Comparison of ENCODE assay signal across 7 mouse cellular contexts in the genomic region with DNA sequence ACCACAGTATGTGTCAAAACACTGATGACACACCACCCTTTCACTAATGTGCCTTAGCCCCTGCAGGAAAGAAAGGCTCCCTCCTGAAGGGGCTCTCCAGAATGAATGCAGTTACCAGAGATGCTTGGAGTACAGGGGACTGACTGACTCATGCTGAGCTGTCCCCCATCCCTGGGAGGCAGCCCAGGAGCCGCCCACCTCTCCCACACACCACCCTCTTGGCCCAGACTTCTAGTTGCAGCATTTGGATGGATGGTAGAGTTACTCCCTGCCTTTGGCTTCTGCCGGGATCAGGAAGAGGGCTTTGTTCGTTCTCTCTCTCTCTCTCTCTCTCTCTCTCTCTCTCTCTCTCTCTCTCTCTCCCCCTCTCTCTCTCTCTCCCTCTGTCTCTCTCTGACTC. TPM values are rescaled to one million over a fixed set of nuclear protein-coding genes. Genes with fewer than 3 reads are reported as not detected.
DNase-seq lines count a peak whose midpoint lies in the region; ATAC-seq and TF ChIP-seq lines count a peak whose summit lies in the region.

No protein-coding gene starts in this region.

- peak; percentile 48 for ATAC-seq in Patski
- peak; percentile 58; the same call in 1 of the 2 replicates for ATAC-seq in stomach, postnatal 0 days (ENCODE audit: low FRiP score, low TSS enrichment)

- H3K27ac ChIP-seq in embryonic fibroblast, embryonic 13.5 days (ENCODE audit: insufficient read depth, low read length): peak overlapping the region; percentile 93
- 0 out of 2 replicates have a peak overlapping the region, but pooled peaks have one; percentile 40 for H3K27ac ChIP-seq in stomach, postnatal 0 days (replicated peaks)

- no peaks in the 10 kb centered on the region for H3K27me3 ChIP-seq in Patski
- no peaks in the 10 kb centered on the region for H3K27me3 ChIP-seq in stomach, postnatal 0 days (ENCODE audit: control insufficient read depth, insufficient read depth, low read length)

- CTCF ChIA-PET in Patski (lab: Charles Lee): interaction anchor here (1.3 kb wide), 1 partner anchor 24 kb away, joined by 3 read pairs; no protein-coding TSS in a partner anchor

- peak overlapping the region; percentile 14; the same call in 1 of the 2 replicates for H3K4me2 ChIP-seq in stomach, postnatal 0 days (replicated peaks; ENCODE audit: low read depth)

- POLR2A ChIA-PET in Patski (lab: Charles Lee): interaction anchor here (0.6 kb wide), 1 partner anchor 614 kb away, joined by 5 read pairs; no protein-coding TSS in a partner anchor

- H3K36me3 ChIP-seq in stomach, postnatal 0 days (ENCODE audit: control insufficient read depth, insufficient read depth, low read length): no peaks in the 10 kb centered on the region

- TF ChIP-seq CTCF in Patski (IDR thresholded peaks at IDR 0.05): no peak
- no peak for TF ChIP-seq CTCF in embryonic fibroblast, embryonic 13.5 days (IDR thresholded peaks at IDR 0.05; ENCODE audit: borderline replicate concordance, insufficient read depth, low read length)
- no peak for TF ChIP-seq CTCF in stomach, postnatal 0 days (IDR thresholded peaks at IDR 0.05; ENCODE audit: low read depth)

- H3K9ac ChIP-seq in stomach, postnatal 0 days (ENCODE audit: low read length): no peak overlapping the region

- peak; percentile 54 for TF ChIP-seq POLR2A in embryonic fibroblast, embryonic 13.5 days (IDR thresholded peaks at IDR 0.05; ENCODE audit: low read depth, low read length)

- H3K4me3 ChIP-seq in embryonic fibroblast, embryonic 13.5 days (ENCODE audit: insufficient read depth, low read length): no peak overlapping the region
- H3K4me3 ChIP-seq in stomach, postnatal 0 days (ENCODE audit: low read depth, low read length): no peak overlapping the region

- TF ChIP-seq EP300 in stomach, postnatal 0 days (optimal IDR thresholded peaks at IDR 0.05): no peak

- DNase-seq in left cerebral cortex, adult 8-10 months (ENCODE audit: low spot score in 2 of 2): peak; percentile 16 to 47
- DNase-seq in left cerebral cortex, adult 11 months (ENCODE audit: low spot score): no peak
- DNase-seq in Patski (ENCODE audit: low read depth, low spot score): no peak
- peak; percentile 60 to 69 for DNase-seq in layer of hippocampus, postnatal 36 days
- peak; percentile 42 for DNase-seq in stomach, postnatal 0 days (ENCODE audit: low spot score)
- no peak for DNase-seq in kidney, postnatal 14 days

- 40% methylated on average over 3 of the region's 3 CpGs for WGBS in stomach, postnatal 0 days

- in situ Hi-C loops in Patski (cut with MboI; ENCODE audit: low pct_unique_long_range_greater_than_20kb): no loop called here

- 0 out of 2 replicates have a peak, but pooled peaks cover 3% of the 10 kb centered on the region for H3K9me3 ChIP-seq in stomach, postnatal 0 days (ENCODE audit: control insufficient read depth, low read length)

- peaks cover 19% of the 10 kb centered on the region for H3K4me1 ChIP-seq in embryonic fibroblast, embryonic 13.5 days (ENCODE audit: control insufficient read depth, insufficient read depth, low read length)
- 0 out of 2 replicates have a peak, but pooled peaks cover 3% of the 10 kb centered on the region for H3K4me1 ChIP-seq in stomach, postnatal 0 days (replicated peaks; ENCODE audit: control insufficient read depth, insufficient read depth)

RNA-seq across cellular contexts. Expression of a gene that starts 53.4 kb away (rescaled TPM):
- 10 to 100 TPM; 34.5 to 49.9 (median 40.0) TPM for total RNA-seq in left cerebral cortex, adult 8-10 months (2022)
- polyA plus RNA-seq in Patski (2021): 122 TPM
- 45.3 and 60.9 TPM in 2 replicates for polyA plus RNA-seq in embryonic fibroblast, embryonic 13.5 days (2011; ENCODE audit: insufficient read length, low read depth, missing spikeins)
- total RNA-seq in layer of hippocampus, postnatal 36 days (2021): 100 to 1,000 TPM; 108 to 114 TPM
- 80.2 and 88.9 TPM in 2 replicates for polyA plus RNA-seq in stomach, postnatal 0 days (2015; fragmentation: Nextera tagmentation; extraction: Ambion mirVana)

Comparison
In these comparisons a context has a peak if more than half of its experiments do, and no peak if none do; other contexts are left out.
1. DNase-seq: peak in left cerebral cortex, adult 8-10 months (2 of 2), layer of hippocampus, postnatal 36 days (2 of 2) and stomach, postnatal 0 days (single experiment); none in left cerebral cortex, adult 11 months (single experiment), Patski (single experiment) and kidney, postnatal 14 days (single experiment).